Mouse (Mus musculus): ENCODE measurements around the gene Pdzd9. TPM values are rescaled to one million over a fixed set of nuclear protein-coding genes. Genes with fewer than 3 reads are reported as not detected.
"Not testable (repeated sequence)": the region's sequence is repeated elsewhere in the genome, so short reads cannot be mapped to it uniquely, and the experiment has no call there.

Pdzd9 gene
- polyA plus RNA-seq (2016; fragmentation: Nextera tagmentation; extraction: Ambion mirVana): 0.44 and 0.50 TPM in 2 replicates

- Histone ChIP-seq H3K27me3 (no peaks in the 10 kb centered on the region), H3K9ac (no peak within 1 kb of the TSS), H3K4me2 (no peak within 1 kb of the TSS), H3K36me3 (replicated peaks) (no peaks in the 10 kb centered on the region), H3K4me1 (no peaks in the 10 kb centered on the region), H3K9me3 (no peaks in the 10 kb centered on the region), H3K27ac (no peak within 1 kb of the TSS), H3K4me3 (replicated peaks) (no peak within 1 kb of the TSS)
- peak; percentile 63; the same call in 1 of the 2 replicates for ATAC-seq (ENCODE audit: low FRiP score)
- 20% methylated on average over 14 of the region's 14 CpGs for WGBS
Measured at GRCm38 (mm10) chr7:120670153-120670875, at the start of gene Pdzd9. TSS of gene Pdzd9 (minus strand) at chr7:120670343.

DNA sequence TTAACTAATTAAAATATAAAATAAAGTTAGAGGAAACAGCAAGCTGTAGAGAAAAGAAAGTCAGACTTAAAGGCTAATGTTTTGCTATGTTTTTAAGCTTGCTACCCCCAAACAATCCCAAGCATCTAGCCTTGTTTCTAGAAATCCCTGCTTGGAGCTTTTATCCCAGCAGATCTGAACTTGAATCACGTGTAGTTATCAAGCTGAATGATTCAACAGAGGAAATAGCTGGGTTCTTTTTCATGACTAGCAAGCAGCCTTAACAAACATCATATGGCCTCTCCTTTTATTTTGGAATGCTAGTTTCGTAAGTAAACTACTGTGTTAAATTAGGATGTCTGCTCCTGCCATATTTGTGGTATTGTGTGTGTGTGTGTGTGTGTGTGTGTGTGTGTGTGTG, 47.1 kb upstream of the Pdzd9 start:
- Histone ChIP-seq H3K4me1 (no peaks in the 10 kb centered on the region), H3K4me3 (replicated peaks) (no peak overlapping the region), H3K9me3 (no peaks in the 10 kb centered on the region), H3K27me3 (no peaks in the 10 kb centered on the region), H3K27ac (no peak overlapping the region), H3K9ac (no peak overlapping the region), H3K36me3 (replicated peaks) (no peaks in the 10 kb centered on the region), H3K4me2 (no peak overlapping the region)
- no peak for ATAC-seq (ENCODE audit: low FRiP score)
- WGBS: 70% methylated on average over 2 of the region's 2 CpGs

GRCm38 (mm10) chr7:120713951-120714350, 43.8 kb upstream of the Pdzd9 start:
- ATAC-seq (ENCODE audit: low FRiP score): not testable (repeated sequence)
- 91% methylated on average over 11 of the region's 11 CpGs for WGBS

GRCm38 (mm10) chr7:120713225-120713624, 43.1 kb upstream of the Pdzd9 start:
- H3K4me1 ChIP-seq: no peaks in the 10 kb centered on the region
- no peak for ATAC-seq (ENCODE audit: low FRiP score)
- H3K36me3 ChIP-seq (replicated peaks): no peaks in the 10 kb centered on the region
- H3K27me3 ChIP-seq: no peaks in the 10 kb centered on the region
- H3K27ac ChIP-seq: no peak overlapping the region
- H3K9ac ChIP-seq: no peak overlapping the region
- H3K4me3 ChIP-seq (replicated peaks): no peak overlapping the region
- H3K4me2 ChIP-seq: no peak overlapping the region
- H3K9me3 ChIP-seq: no peaks in the 10 kb centered on the region
- 94% methylated on average over 2 of the region's 2 CpGs for WGBS

More at GRCm38 (mm10) chr7:120713951-120714350, 43.8 kb upstream of the Pdzd9 start:
- H3K4me2 ChIP-seq; H3K27ac ChIP-seq; H3K9ac ChIP-seq; H3K4me3 ChIP-seq (replicated peaks); H3K4me1 ChIP-seq; H3K27me3 ChIP-seq; H3K36me3 ChIP-seq (replicated peaks); H3K9me3 ChIP-seq: not testable (repeated sequence)

DNA sequence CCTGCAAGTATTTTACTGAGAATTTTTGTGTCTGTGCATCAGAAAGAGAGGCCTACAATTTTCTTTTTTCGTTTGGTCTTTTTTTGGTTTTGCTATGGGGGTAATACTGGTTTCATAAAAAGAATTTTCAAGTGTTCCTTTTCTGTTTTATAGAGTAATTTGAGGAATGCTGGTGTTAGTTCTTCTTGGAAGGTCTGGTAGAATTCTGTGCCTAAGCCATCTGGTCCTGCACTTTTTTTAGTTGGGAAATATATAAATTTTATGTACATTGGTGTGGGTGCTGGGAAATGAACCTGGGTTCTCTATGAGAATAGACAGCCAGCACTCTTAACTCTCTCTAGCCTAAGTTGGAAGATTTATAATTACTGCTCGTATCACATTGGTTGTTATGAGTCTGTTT, 41.9 kb upstream of the Pdzd9 start:
- ATAC-seq (ENCODE audit: low FRiP score): no peak

GRCm38 (mm10) chr7:120703888-120704287, 33.7 kb upstream of the Pdzd9 start:
- 88% methylated on average over 3 of the region's 3 CpGs for WGBS
- no peak overlapping the region for H3K4me2 ChIP-seq
- ATAC-seq (ENCODE audit: low FRiP score): no peak
- no peaks in the 10 kb centered on the region for H3K36me3 ChIP-seq (replicated peaks)
- H3K9ac ChIP-seq: no peak overlapping the region
- no peaks in the 10 kb centered on the region for H3K9me3 ChIP-seq
- no peak overlapping the region for H3K4me3 ChIP-seq (replicated peaks)
- H3K4me1 ChIP-seq: peaks cover 3% of the 10 kb centered on the region; the same call in 1 of the 2 replicates
- no peaks in the 10 kb centered on the region for H3K27me3 ChIP-seq
- no peak overlapping the region for H3K27ac ChIP-seq

More for the DNA sequence above, 41.9 kb upstream of the Pdzd9 start:
- H3K36me3 ChIP-seq (replicated peaks): no peaks in the 10 kb centered on the region
- H3K4me3 ChIP-seq (replicated peaks): no peak overlapping the region
- H3K9me3 ChIP-seq: no peaks in the 10 kb centered on the region
- no peaks in the 10 kb centered on the region for H3K4me1 ChIP-seq
- H3K4me2 ChIP-seq: no peak overlapping the region
- no peak overlapping the region for H3K9ac ChIP-seq
- H3K27me3 ChIP-seq: no peaks in the 10 kb centered on the region
- 94% methylated on average over 2 of the region's 2 CpGs for WGBS
- no peak overlapping the region for H3K27ac ChIP-seq

GRCm38 (mm10) chr7:120699586-120699985, 29.4 kb upstream of the Pdzd9 start:
- Histone ChIP-seq H3K27me3 (no peaks in the 10 kb centered on the region), H3K4me3 (replicated peaks) (no peak overlapping the region), H3K9ac (no peak overlapping the region), H3K27ac (no peak overlapping the region), H3K9me3 (no peaks in the 10 kb centered on the region), H3K4me1 (peaks cover 4% of the 10 kb centered on the region; the same call in 1 of the 2 replicates), H3K36me3 (replicated peaks) (no peaks in the 10 kb centered on the region), H3K4me2 (no peak overlapping the region)
- ATAC-seq (ENCODE audit: low FRiP score): no peak
- 87% methylated on average over 6 of the region's 6 CpGs for WGBS

- Histone ChIP-seq H3K36me3 (replicated peaks) (0 out of 2 replicates have a peak, but pooled peaks cover 5% of the 10 kb centered on the region), H3K27me3 (no peaks in the 10 kb centered on the region), H3K4me3 (replicated peaks) (no peak overlapping the region), H3K4me1 (0 out of 2 replicates have a peak, but pooled peaks cover 4% of the 10 kb centered on the region), H3K9ac (no peak overlapping the region), H3K4me2 (no peak overlapping the region), H3K9me3 (no peaks in the 10 kb centered on the region), H3K27ac (no peak overlapping the region)
- WGBS: 92% methylated on average over 2 of the region's 2 CpGs
- no peak for ATAC-seq (ENCODE audit: low FRiP score)
Measured at GRCm38 (mm10) chr7:120696331-120696730, 26.2 kb upstream of the Pdzd9 start.

GRCm38 (mm10) chr7:120695641-120696040, 25.5 kb upstream of the Pdzd9 start:
- H3K27ac ChIP-seq: no peak overlapping the region
- 0 out of 2 replicates have a peak, but pooled peaks cover 4% of the 10 kb centered on the region for H3K4me1 ChIP-seq
- WGBS: 53% methylated on average over 1 of the region's 1 CpGs
- ATAC-seq (ENCODE audit: low FRiP score): no peak
- peaks cover 10% of the 10 kb centered on the region; the same call in 1 of the 2 replicates for H3K36me3 ChIP-seq (replicated peaks)
- H3K9me3 ChIP-seq: no peaks in the 10 kb centered on the region
- no peak overlapping the region for H3K4me2 ChIP-seq
- H3K4me3 ChIP-seq (replicated peaks): no peak overlapping the region
- H3K9ac ChIP-seq: no peak overlapping the region
- H3K27me3 ChIP-seq: no peaks in the 10 kb centered on the region

GRCm38 (mm10) chr7:120695196-120695595, 25.1 kb upstream of the Pdzd9 start:
- no peak for ATAC-seq (ENCODE audit: low FRiP score)

DNA sequence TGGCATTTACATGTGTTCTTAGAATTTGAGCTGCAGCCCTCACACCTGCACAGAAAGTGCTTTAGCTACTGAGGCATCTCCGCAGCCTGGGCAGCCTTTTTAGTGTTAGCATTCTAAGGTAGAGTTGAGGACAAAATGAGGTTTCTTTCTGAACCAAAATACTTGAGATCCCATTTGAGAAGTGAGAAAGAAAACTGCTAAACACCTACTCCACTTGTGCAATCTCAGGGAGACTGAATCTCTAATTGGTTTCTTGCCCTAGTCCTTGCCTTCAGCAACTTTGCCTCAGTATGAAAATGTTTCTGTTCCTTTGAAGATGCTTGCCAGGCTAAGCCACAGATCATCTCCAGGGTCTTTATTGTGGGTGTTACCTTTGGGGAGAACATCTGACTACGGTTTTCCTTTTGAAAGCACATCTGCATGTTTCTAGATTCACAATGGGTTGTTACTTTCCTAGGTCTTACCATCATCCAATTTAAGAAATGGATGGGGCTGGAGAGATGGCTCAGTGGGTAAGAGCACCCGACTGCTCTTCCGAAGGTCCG, 23.8 kb upstream of the Pdzd9 start:
- 95% methylated on average over 5 of the region's 5 CpGs for WGBS
- H3K4me1 ChIP-seq: 0 out of 2 replicates have a peak, but pooled peaks cover under 1% of the 10 kb centered on the region
- no peak overlapping the region for H3K4me2 ChIP-seq
- no peaks in the 10 kb centered on the region for H3K27me3 ChIP-seq
- H3K27ac ChIP-seq: no peak overlapping the region
- no peaks in the 10 kb centered on the region for H3K9me3 ChIP-seq
- H3K4me3 ChIP-seq (replicated peaks): no peak overlapping the region
- H3K9ac ChIP-seq: no peak overlapping the region
- no peak for ATAC-seq (ENCODE audit: low FRiP score)
- peaks cover 12% of the 10 kb centered on the region; the same call in 1 of the 2 replicates for H3K36me3 ChIP-seq (replicated peaks)

More at GRCm38 (mm10) chr7:120695196-120695595, 25.1 kb upstream of the Pdzd9 start:
- Histone ChIP-seq H3K27ac (no peak overlapping the region), H3K4me3 (replicated peaks) (no peak overlapping the region), H3K4me2 (no peak overlapping the region), H3K9me3 (no peaks in the 10 kb centered on the region), H3K4me1 (0 out of 2 replicates have a peak, but pooled peaks cover 4% of the 10 kb centered on the region), H3K9ac (no peak overlapping the region), H3K27me3 (no peaks in the 10 kb centered on the region), H3K36me3 (replicated peaks) (peaks cover 11% of the 10 kb centered on the region; the same call in 1 of the 2 replicates)
- 24% methylated on average over 6 of the region's 6 CpGs for WGBS

- Histone ChIP-seq H3K27ac (no peak overlapping the region), H3K4me2 (no peak overlapping the region), H3K9ac (no peak overlapping the region), H3K9me3 (no peaks in the 10 kb centered on the region), H3K4me1 (no peaks in the 10 kb centered on the region), H3K27me3 (no peaks in the 10 kb centered on the region), H3K36me3 (replicated peaks) (peaks cover 15% of the 10 kb centered on the region; the same call in 1 of the 2 replicates), H3K4me3 (replicated peaks) (no peak overlapping the region)
- no peak for ATAC-seq (ENCODE audit: low FRiP score)
- WGBS: 72% methylated on average over 4 of the region's 4 CpGs
Measured at GRCm38 (mm10) chr7:120690634-120691033, 20.5 kb upstream of the Pdzd9 start.

Measured in forebrain, embryonic 12.5 days (tissue).